Mouse (Mus musculus) stomach, embryonic 16.5 days (tissue): ENCODE results near the gene Dmrt1. TPM values are rescaled to one million over a fixed set of nuclear protein-coding genes. Genes with fewer than 3 reads are reported as not detected.

ENCODE experiments used
- ATAC-seq: fragments of 200-750 bp; cut with Nextera tagmentation; 2 replicates; pipeline ENCODE4 v1.8.0; 2017; ENCODE audit warnings: moderate number of reproducible peaks, moderate TSS enrichment; ENCODE audit not compliant: insufficient read depth, low FRiP score
- H3K27ac ChIP-seq: fragments of 300-500 bp; sonication (generic); 2 replicates; pipeline ENCODE4 v1.5.1; 2014; ENCODE audit warnings: low read length
- H3K27me3 ChIP-seq: fragments of 300-500 bp; sonication (generic); 2 replicates; pipeline ENCODE4 v1.6.1; 2014; ENCODE audit warnings: low read length, control low read depth, mixed read lengths; ENCODE audit not compliant: control insufficient read depth, insufficient read depth
- H3K36me3 ChIP-seq: fragments of 300-500 bp; sonication (generic); 2 replicates; pipeline ENCODE4 v1.6.1; 2014; ENCODE audit warnings: low read length; ENCODE audit not compliant: control insufficient read depth, insufficient read depth
- H3K4me1 ChIP-seq: fragments of 300-500 bp; sonication (generic); 2 replicates; pipeline ENCODE4 v1.6.1; 2014; ENCODE audit warnings: low read length, control low read depth, mixed read lengths; ENCODE audit not compliant: control insufficient read depth, insufficient read depth
- H3K4me2 ChIP-seq: fragments of 300-500 bp; sonication (generic); 2 replicates; pipeline ENCODE4 v1.6.1; 2014; ENCODE audit warnings: low read depth, low read length, mixed read lengths
- H3K4me3 ChIP-seq: fragments of 300-500 bp; sonication (generic); replicated peaks from 2 replicates; pipeline ENCODE4 v1.5.1; 2014; ENCODE audit warnings: mild to moderate bottlenecking, low read length
- H3K9ac ChIP-seq: fragments of 300-500 bp; sonication (generic); 2 replicates; pipeline ENCODE4 v1.6.1; 2014; ENCODE audit warnings: low read length
- H3K9me3 ChIP-seq: fragments of 300-500 bp; sonication (generic); replicated peaks from 2 replicates; pipeline ENCODE4 v1.6.1; 2016; ENCODE audit warnings: low read length, control low read depth; ENCODE audit not compliant: control insufficient read depth
- WGBS: fragments of 180-500 bp; shearing (Covaris S2); extraction: QIAGEN DNeasy Blood & Tissue Kit; methylation state at CpG from one replicate; pipeline ENCODE4 v1.1.7; 2014; 5-methylcytosine and 5-hydroxymethylcytosine counted together
- polyA plus RNA-seq: library from polyadenylated mRNA; unstranded; fragments of >200 nt; fragmentation: Nextera tagmentation; extraction: Ambion mirVana; gene quantifications from 2 replicates; pipeline ENCODE4 v1.2.1, GENCODE M21; 2015

The Dmrt1 gene
- polyA plus RNA-seq, 1 experiment from 2014 or later: not detected

DNA sequence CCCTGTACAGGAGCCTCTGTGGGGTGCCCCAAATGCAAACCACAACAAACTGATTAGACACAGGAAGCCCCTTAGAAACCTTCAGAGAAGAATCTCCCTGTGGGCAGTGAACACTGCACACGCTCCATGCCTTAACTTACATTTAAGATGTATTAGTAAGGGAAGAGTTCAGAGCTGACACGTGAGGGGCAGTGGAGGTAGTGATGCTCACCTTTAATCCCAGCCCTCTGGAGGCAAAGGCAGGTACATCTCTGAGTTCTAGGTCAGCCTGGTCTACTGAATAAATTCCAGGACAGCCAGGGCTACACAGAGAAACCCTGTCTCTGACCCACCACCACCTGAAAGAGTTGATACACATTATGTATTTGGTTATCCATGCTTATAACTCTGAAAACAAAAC lies 15.9 kb upstream of the Dmrt1 start:
- Histone ChIP-seq H3K36me3 (no peaks in the 10 kb centered on the region), H3K4me2 (no peak overlapping the region), H3K27me3 (peaks cover 16% of the 10 kb centered on the region), H3K9ac (no peak overlapping the region), H3K4me1 (no peaks in the 10 kb centered on the region), H3K4me3 (no peak overlapping the region), H3K27ac (no peak overlapping the region), H3K9me3 (no peaks in the 10 kb centered on the region)
- ATAC-seq: no peak
- 55% methylated on average over 2 of the region's 2 CpGs for WGBS

DNA sequence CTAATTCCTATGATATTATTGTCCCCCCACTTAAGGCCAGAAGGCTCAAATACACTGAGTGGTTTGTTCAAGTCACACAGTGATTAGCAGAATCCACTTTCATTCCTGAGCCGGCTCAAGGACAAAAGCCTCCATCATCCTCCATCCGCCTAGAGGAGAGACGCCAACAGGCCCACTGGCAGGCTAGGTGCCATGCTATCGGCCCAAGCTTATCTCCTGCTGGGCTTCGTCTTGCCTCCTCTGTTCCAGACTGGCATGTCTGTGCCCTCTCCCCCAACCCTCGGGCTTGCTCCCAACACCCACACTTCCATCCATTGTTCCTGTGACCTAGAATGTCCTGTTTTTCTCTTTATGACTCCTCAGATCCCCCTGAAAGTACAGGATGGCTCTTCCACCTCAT lies 8.0 kb upstream of the Dmrt1 start:
- H3K27ac ChIP-seq: no peak overlapping the region
- H3K9ac ChIP-seq: no peak overlapping the region
- no peaks in the 10 kb centered on the region for H3K36me3 ChIP-seq
- no peak for ATAC-seq
- 66% methylated on average over 6 of the region's 6 CpGs for WGBS
- no peak overlapping the region for H3K4me3 ChIP-seq
- peaks cover under 1% of the 10 kb centered on the region; the same call in 1 of the 2 replicates for H3K27me3 ChIP-seq
- no peaks in the 10 kb centered on the region for H3K9me3 ChIP-seq
- H3K4me1 ChIP-seq: no peaks in the 10 kb centered on the region
- H3K4me2 ChIP-seq: no peak overlapping the region

GRCm38 (mm10) chr19:25504878-25505277 lies 540 bp upstream of the Dmrt1 start:
- Histone ChIP-seq H3K9me3 (no peaks in the 10 kb centered on the region), H3K4me1 (peaks cover 11% of the 10 kb centered on the region), H3K27ac (no peak overlapping the region), H3K4me3 (no peak overlapping the region), H3K36me3 (no peaks in the 10 kb centered on the region), H3K4me2 (no peak overlapping the region), H3K27me3 (peaks cover 63% of the 10 kb centered on the region), H3K9ac (no peak overlapping the region)
- 18% methylated on average over 10 of the region's 10 CpGs for WGBS
- ATAC-seq: no peak

- no peaks in the 10 kb centered on the region for H3K9me3 ChIP-seq
- H3K36me3 ChIP-seq: no peaks in the 10 kb centered on the region
- peaks cover 11% of the 10 kb centered on the region for H3K4me1 ChIP-seq
- WGBS: 3% methylated on average over 23 of the region's 23 CpGs
- H3K27me3 ChIP-seq: peaks cover 65% of the 10 kb centered on the region
- no peak for ATAC-seq
- H3K4me3 ChIP-seq: peak overlapping the region; percentile 18
- H3K27ac ChIP-seq: no peak overlapping the region
- peak overlapping the region; percentile 49 for H3K4me2 ChIP-seq
- H3K9ac ChIP-seq: no peak overlapping the region
These were observed 1.2 kb downstream of the Dmrt1 start for GRCm38 (mm10) chr19:25506616-25507015.

DNA sequence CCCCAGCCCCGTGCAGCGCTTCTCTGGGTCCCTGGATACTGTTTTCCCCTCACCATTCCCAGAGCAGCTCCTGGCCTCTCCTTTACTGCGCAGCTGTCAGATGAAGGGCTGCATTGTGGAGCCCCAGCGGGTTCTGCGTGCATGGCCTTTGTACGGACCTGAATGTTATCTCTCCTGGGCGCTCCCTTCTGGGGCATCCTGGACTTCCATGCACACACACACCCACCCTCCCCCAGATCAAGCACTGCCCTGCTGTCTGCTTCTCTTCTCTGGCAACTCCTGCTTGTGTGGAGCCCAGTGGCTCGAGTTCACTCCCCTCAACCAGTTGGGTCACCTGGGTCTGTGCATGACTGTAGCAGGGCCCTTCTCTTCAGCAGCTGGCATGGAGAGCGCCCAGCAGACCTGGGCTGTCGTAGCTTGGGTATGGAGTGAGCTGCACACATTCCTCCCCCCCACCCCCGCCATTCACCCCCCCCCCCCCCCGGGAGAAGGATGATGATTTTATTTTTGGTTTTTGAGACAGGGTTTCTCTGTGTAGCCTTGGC lies 9.6 kb downstream of the Dmrt1 start:
- no peaks in the 10 kb centered on the region for H3K36me3 ChIP-seq
- no peak overlapping the region for H3K4me3 ChIP-seq
- WGBS: 44% methylated on average over 10 of the region's 12 CpGs
- H3K9me3 ChIP-seq: no peaks in the 10 kb centered on the region
- H3K27ac ChIP-seq: no peak overlapping the region
- H3K4me1 ChIP-seq: no peaks in the 10 kb centered on the region
- no peak; the same call in 1 of the 2 replicates for ATAC-seq
- no peak overlapping the region for H3K9ac ChIP-seq
- H3K4me2 ChIP-seq: no peak overlapping the region
- H3K27me3 ChIP-seq: peaks cover 3% of the 10 kb centered on the region

DNA sequence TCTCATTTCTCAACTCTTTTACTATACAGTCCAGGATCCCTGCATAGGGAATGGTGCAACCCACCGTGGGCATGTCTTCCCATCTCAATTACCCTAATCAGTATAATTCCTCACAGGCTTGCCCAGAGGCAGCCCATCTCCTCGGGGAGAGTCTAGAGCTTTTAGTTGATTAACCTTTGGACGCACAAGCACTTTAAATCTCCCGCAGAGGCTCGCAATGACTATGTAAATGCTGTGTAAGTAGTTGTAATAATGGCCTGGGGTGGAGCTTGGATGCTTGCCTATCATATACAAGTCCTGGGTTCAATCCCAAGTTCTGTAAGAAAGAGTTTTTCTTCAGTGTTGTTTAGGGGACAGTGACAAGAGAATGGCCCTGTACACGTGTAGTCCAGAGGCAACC lies 18.7 kb downstream of the Dmrt1 start:
- H3K9me3 ChIP-seq: no peaks in the 10 kb centered on the region
- no peak overlapping the region for H3K9ac ChIP-seq
- no peak overlapping the region for H3K4me3 ChIP-seq
- no peaks in the 10 kb centered on the region for H3K4me1 ChIP-seq
- H3K27me3 ChIP-seq: no peaks in the 10 kb centered on the region
- H3K4me2 ChIP-seq: no peak overlapping the region
- no peak overlapping the region for H3K27ac ChIP-seq
- H3K36me3 ChIP-seq: no peaks in the 10 kb centered on the region
- no peak for ATAC-seq
- 73% methylated on average over 6 of the region's 6 CpGs for WGBS

- H3K9me3 ChIP-seq: no peaks in the 10 kb centered on the region
- H3K4me1 ChIP-seq: no peaks in the 10 kb centered on the region
- no peak overlapping the region for H3K27ac ChIP-seq
- H3K36me3 ChIP-seq: no peaks in the 10 kb centered on the region
- H3K9ac ChIP-seq: no peak overlapping the region
- H3K27me3 ChIP-seq: no peaks in the 10 kb centered on the region
- ATAC-seq: no peak
- no peak overlapping the region for H3K4me3 ChIP-seq
- WGBS: 95% methylated on average over 20 of the region's 20 CpGs
- H3K4me2 ChIP-seq: no peak overlapping the region
These were observed 20.3 kb downstream of the Dmrt1 start for GRCm38 (mm10) chr19:25525726-25526125.

DNA sequence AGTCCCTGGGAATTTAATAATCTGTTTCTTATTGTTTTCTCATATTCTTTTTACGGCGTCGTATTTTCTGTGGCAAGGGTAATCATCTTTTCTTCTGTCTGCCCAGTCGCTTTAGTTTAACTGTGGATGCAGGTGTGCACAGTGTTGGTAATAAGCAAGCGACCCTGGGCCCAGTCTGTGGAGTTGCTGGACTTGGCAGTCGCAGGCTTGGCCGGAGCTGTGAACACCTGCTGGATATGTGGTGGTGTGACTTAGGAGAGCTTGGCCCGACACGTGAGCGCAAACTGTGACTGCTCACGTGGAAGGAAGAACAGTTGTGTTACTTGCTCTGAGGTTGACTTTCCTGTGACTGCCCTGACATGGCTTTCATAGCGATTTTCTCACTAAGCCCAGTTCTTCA lies 24.3 kb downstream of the Dmrt1 start:
- no peak overlapping the region for H3K27ac ChIP-seq
- H3K4me3 ChIP-seq: no peak overlapping the region
- H3K36me3 ChIP-seq: no peaks in the 10 kb centered on the region
- 77% methylated on average over 12 of the region's 12 CpGs for WGBS
- H3K9ac ChIP-seq: no peak overlapping the region
- no peaks in the 10 kb centered on the region for H3K4me1 ChIP-seq
- H3K27me3 ChIP-seq: no peaks in the 10 kb centered on the region
- H3K9me3 ChIP-seq: no peaks in the 10 kb centered on the region; the same call in 1 of the 2 replicates
- no peak for ATAC-seq
- no peak overlapping the region for H3K4me2 ChIP-seq

GRCm38 (mm10) chr19:25545714-25546340 lies 40.4 kb downstream of the Dmrt1 start:
- peak; percentile 47; the same call in 1 of the 2 replicates for ATAC-seq
- 32% methylated on average over 13 of the region's 13 CpGs for WGBS

More at GRCm38 (mm10) chr19:25545714-25546340, 40.4 kb downstream of the Dmrt1 start:
- Histone ChIP-seq H3K36me3 (no peaks in the 10 kb centered on the region), H3K9ac (no peak overlapping the region), H3K27me3 (no peaks in the 10 kb centered on the region; the same call in 1 of the 2 replicates), H3K4me3 (no peak overlapping the region), H3K9me3 (no peaks in the 10 kb centered on the region), H3K4me1 (no peaks in the 10 kb centered on the region), H3K27ac (no peak overlapping the region), H3K4me2 (no peak overlapping the region)
